Mouse (Mus musculus) forebrain, postnatal 0 days (tissue): ENCODE measurements around the gene Rrp8. TPM values are rescaled to one million over a fixed set of nuclear protein-coding genes. Genes with fewer than 3 reads are reported as not detected.
A peak's percentile ranks its signal among the peaks of the same experiment; 100 is the strongest.

ENCODE experiments used
- ATAC-seq: fragments of 200-750 bp; cut with Nextera tagmentation; 2 replicates; pipeline ENCODE4 v1.8.0; 2017; ENCODE audit warnings: mild to moderate bottlenecking, moderate library complexity
- DNase-seq: peaks from one replicate; pipeline ENCODE4 v3.0.0-alpha.2; 2015
- H3K27ac ChIP-seq: fragments of 300-500 bp; sonication (generic); 2 replicates; pipeline ENCODE4 v1.5.1; 2014; ENCODE audit warnings: low read depth, mild to moderate bottlenecking, antibody characterized with exemption, low read length, moderate library complexity, mixed read lengths
- H3K27me3 ChIP-seq: fragments of 300-500 bp; sonication (generic); 2 replicates; pipeline ENCODE4 v1.6.1; 2014; ENCODE audit warnings: mild to moderate bottlenecking, low read length, mixed read lengths; ENCODE audit not compliant: insufficient read depth
- H3K36me3 ChIP-seq: fragments of 300-500 bp; sonication (generic); 2 replicates; pipeline ENCODE4 v1.6.1; 2014; ENCODE audit warnings: mild to moderate bottlenecking, moderate library complexity; ENCODE audit not compliant: insufficient read depth
- H3K4me1 ChIP-seq: fragments of 300-500 bp; sonication (generic); 2 replicates; pipeline ENCODE4 v1.6.1; 2014; ENCODE audit warnings: antibody characterized with exemption; ENCODE audit not compliant: insufficient read depth
- H3K4me2 ChIP-seq: fragments of 300-500 bp; sonication (generic); 2 replicates; pipeline ENCODE4 v1.6.1; 2014; ENCODE audit warnings: low read depth, mild to moderate bottlenecking, moderate library complexity
- H3K4me3 ChIP-seq: fragments of 300-500 bp; sonication (generic); 2 replicates; pipeline ENCODE4 v1.5.1; 2014; ENCODE audit warnings: low read depth, low read length, mixed read lengths
- H3K9ac ChIP-seq: fragments of 300-500 bp; sonication (generic); 2 replicates; pipeline ENCODE4 v1.6.1; 2014; ENCODE audit warnings: mild to moderate bottlenecking
- H3K9me3 ChIP-seq: fragments of 300-500 bp; sonication (generic); 2 replicates; pipeline ENCODE4 v1.6.1; 2016; ENCODE audit warnings: low read length
- CTCF ChIP-seq: sonication (generic); IDR thresholded peaks from 2 replicates; pipeline ENCODE4 v1.5.1; 2016; ENCODE audit warnings: antibody characterized with exemption, control low read depth, low read depth
- WGBS: fragments of 180-500 bp; shearing (Covaris S2); extraction: QIAGEN DNeasy Blood & Tissue Kit; methylation state at CpG from one replicate; pipeline ENCODE4 v1.1.7; 2014; 5-methylcytosine and 5-hydroxymethylcytosine counted together
- polyA plus RNA-seq: library from polyadenylated mRNA; unstranded; fragments of >200 nt; fragmentation: Nextera tagmentation; extraction: Ambion mirVana; gene quantifications from 2 replicates; pipeline ENCODE4 v1.2.1, GENCODE M21; 2015
- total RNA-seq: library from RNA; depleted of rRNA; stranded (reverse); fragments of >200 nt; gene quantifications from 2 replicates; pipeline ENCODE4 v1.2.3, GENCODE M21; 2014; rRNA removed

Rrp8 gene
- total and polyA plus RNA-seq, 2 experiments from 2014 or later, result 19.1 to 26.6 TPM

- TF ChIP-seq CTCF, result no peak
- Histone ChIP-seq H3K27ac (no peak overlapping the region), H3K4me2 (no peak overlapping the region), H3K36me3 (no peaks in the 10 kb centered on the region), H3K9ac (no peak overlapping the region), H3K4me1 (no peaks in the 10 kb centered on the region), H3K9me3 (no peaks in the 10 kb centered on the region), H3K27me3 (no peaks in the 10 kb centered on the region), H3K4me3 (no peak overlapping the region)
- WGBS, result 87% methylated on average over 4 of the region's 4 CpGs
- DNase-seq (no peak), ATAC-seq (no peak)
These were observed 33.4 kb downstream of the Rrp8 start for GRCm38 (mm10) chr7:105703816-105704215.

DNA sequence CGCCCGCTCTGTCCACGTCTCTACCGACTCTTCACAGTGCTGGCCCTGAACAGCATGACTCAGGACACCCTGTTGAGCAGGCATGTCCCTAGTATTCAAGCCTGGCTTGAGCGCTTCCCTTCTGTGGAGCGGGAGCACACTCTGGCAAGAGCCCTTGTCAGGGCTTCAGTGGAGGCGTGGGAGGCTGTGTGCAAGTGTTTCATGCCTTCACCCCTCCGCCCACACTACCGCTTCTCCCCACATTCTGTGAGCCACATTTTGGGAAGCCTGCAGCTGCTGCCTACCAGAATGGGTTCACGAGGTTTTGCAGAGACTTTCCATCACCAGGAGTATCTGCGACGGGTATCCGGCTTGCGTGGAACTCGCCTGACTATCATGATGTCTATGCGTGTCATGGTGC is 34.0 kb downstream of the Rrp8 start:
- no peak overlapping the region for H3K4me3 ChIP-seq
- TF ChIP-seq CTCF, result no peak
- no peaks in the 10 kb centered on the region for H3K9me3 ChIP-seq
- H3K27me3 ChIP-seq, result no peaks in the 10 kb centered on the region
- 86% methylated on average over 16 of the region's 16 CpGs for WGBS
- H3K27ac ChIP-seq, result no peak overlapping the region
- no peaks in the 10 kb centered on the region for H3K36me3 ChIP-seq
- H3K4me2 ChIP-seq, result no peak overlapping the region
- H3K9ac ChIP-seq, result no peak overlapping the region
- DNase-seq (no peak), ATAC-seq (no peak)
- H3K4me1 ChIP-seq, result no peaks in the 10 kb centered on the region

- DNase-seq (no peak), ATAC-seq (no peak)
- Histone ChIP-seq H3K27me3 (no peaks in the 10 kb centered on the region), H3K9ac (no peak overlapping the region), H3K4me1 (no peaks in the 10 kb centered on the region), H3K27ac (no peak overlapping the region), H3K36me3 (no peaks in the 10 kb centered on the region), H3K4me3 (no peak overlapping the region), H3K9me3 (no peaks in the 10 kb centered on the region), H3K4me2 (no peak overlapping the region)
- WGBS, result 81% methylated on average over 1 of the region's 1 CpGs
- no peak for TF ChIP-seq CTCF
These were observed 46.3 kb downstream of the Rrp8 start for GRCm38 (mm10) chr7:105690875-105691274.

DNA sequence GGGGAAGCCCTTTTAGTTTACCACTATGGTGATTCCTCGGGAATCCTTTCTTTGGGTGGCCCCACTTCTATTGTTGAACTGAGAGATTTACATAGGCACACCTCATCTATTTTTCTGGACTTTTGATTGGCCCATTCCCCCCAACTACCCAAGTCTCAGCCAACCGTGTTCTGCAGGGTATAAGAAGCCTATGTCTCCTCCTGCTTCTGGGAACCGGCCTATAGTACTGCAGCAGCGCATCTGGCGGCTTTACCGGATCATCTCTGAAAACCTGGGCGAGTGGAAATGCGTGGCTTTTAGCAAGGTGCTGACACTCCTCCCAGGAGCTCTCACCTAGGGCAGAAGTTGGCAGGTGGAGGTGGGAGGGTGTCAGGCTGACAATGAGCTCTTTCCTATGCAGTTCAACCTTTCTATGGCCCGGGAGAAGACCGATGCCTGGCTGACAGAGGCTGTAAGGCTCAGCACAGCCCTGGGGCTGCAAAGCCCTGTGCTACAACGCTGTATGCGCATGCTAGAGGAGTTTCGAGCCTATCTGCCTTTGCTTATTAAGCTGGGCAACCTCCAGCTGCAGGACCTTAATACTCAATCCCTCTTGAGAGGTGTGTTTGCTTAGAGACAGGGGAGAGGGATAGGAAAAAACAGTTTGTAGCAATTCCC is 51.5 kb downstream of the Rrp8 start:
- ATAC-seq, result peak; percentile 62
- H3K36me3 ChIP-seq, result no peaks in the 10 kb centered on the region
- no peaks in the 10 kb centered on the region for H3K4me1 ChIP-seq
- WGBS, result 11% methylated on average over 13 of the region's 13 CpGs
- no peak for TF ChIP-seq CTCF
- H3K27me3 ChIP-seq, result no peaks in the 10 kb centered on the region
- peak; percentile 3 for DNase-seq
- H3K4me2 ChIP-seq, result no peak overlapping the region
- no peak overlapping the region for H3K9ac ChIP-seq
- no peak overlapping the region for H3K4me3 ChIP-seq
- no peaks in the 10 kb centered on the region for H3K9me3 ChIP-seq
- H3K27ac ChIP-seq, result no peak overlapping the region

Other genes with a start within 250 kb of the Rrp8 start
- 100 and 124 TPM in 2 replicates for gene Smpd1, start 183.0 kb downstream of the Rrp8 start, total RNA-seq
- gene Smpd1, start 183.0 kb downstream of the Rrp8 start, polyA plus RNA-seq, result 88.8 and 100 TPM in 2 replicates
- 451 and 455 TPM in 2 replicates for gene Apbb1, start 155.7 kb downstream of the Rrp8 start, total RNA-seq
- 329 and 350 TPM in 2 replicates for gene Apbb1, start 155.7 kb downstream of the Rrp8 start, polyA plus RNA-seq
- gene Hpx, start 137.2 kb downstream of the Rrp8 start, total RNA-seq, result not detected in 2 replicates
- 0.17 and 0.21 TPM in 2 replicates for gene Hpx, start 137.2 kb downstream of the Rrp8 start, polyA plus RNA-seq
- 142 and 160 TPM in 2 replicates for gene Trim3, start 103.8 kb downstream of the Rrp8 start, total RNA-seq
- 70.5 and 93.0 TPM in 2 replicates for gene Trim3, start 103.8 kb downstream of the Rrp8 start, polyA plus RNA-seq
- 49.8 and 65.6 TPM in 2 replicates for gene Timm10b, start 97.3 kb downstream of the Rrp8 start, total RNA-seq
- gene Timm10b, start 97.3 kb downstream of the Rrp8 start, polyA plus RNA-seq, result 160 and 167 TPM in 2 replicates
- 89.7 and 93.8 TPM in 2 replicates for gene Arfip2, start 97.0 kb downstream of the Rrp8 start, total RNA-seq
- gene Arfip2, start 97.0 kb downstream of the Rrp8 start, polyA plus RNA-seq, result 88.6 and 93.4 TPM in 2 replicates
- gene Gm45799, start 96.8 kb downstream of the Rrp8 start, total RNA-seq, result 45.3 and 52.9 TPM in 2 replicates
- 34.2 and 41.2 TPM in 2 replicates for gene Gm45799, start 96.8 kb downstream of the Rrp8 start, polyA plus RNA-seq
- 1.8 and 4.6 TPM in 2 replicates for gene Dnhd1, start 86.6 kb downstream of the Rrp8 start, total RNA-seq
- gene Dnhd1, start 86.6 kb downstream of the Rrp8 start, polyA plus RNA-seq, result 0.08 and 0.48 TPM in 2 replicates
- 146 and 157 TPM in 2 replicates for gene Ilk, start 793 bp downstream of the Rrp8 start, total RNA-seq
- gene Ilk, start 793 bp downstream of the Rrp8 start, polyA plus RNA-seq, result 159 and 161 TPM in 2 replicates
- 84.6 and 86.5 TPM in 2 replicates for gene Taf10, start 7.0 kb upstream of the Rrp8 start, total RNA-seq
- 99.9 and 108 TPM in 2 replicates for gene Taf10, start 7.0 kb upstream of the Rrp8 start, polyA plus RNA-seq
- gene Tpp1, start 14.8 kb upstream of the Rrp8 start, total RNA-seq, result 16.8 and 51.2 TPM in 2 replicates
- gene Tpp1, start 14.8 kb upstream of the Rrp8 start, polyA plus RNA-seq, result 38.7 and 40.0 TPM in 2 replicates
- gene Dchs1, start 50.3 kb upstream of the Rrp8 start, total RNA-seq, result 62.7 and 98.7 TPM in 2 replicates
- 5.7 and 8.0 TPM in 2 replicates for gene Dchs1, start 50.3 kb upstream of the Rrp8 start, polyA plus RNA-seq
- gene Mrpl17, start 73.7 kb upstream of the Rrp8 start, total RNA-seq, result 15.0 and 37.1 TPM in 2 replicates
- gene Mrpl17, start 73.7 kb upstream of the Rrp8 start, polyA plus RNA-seq, result 192 and 197 TPM in 2 replicates
- 0.48 and 0.92 TPM in 2 replicates for gene Gm4070, start 216.6 kb upstream of the Rrp8 start, total RNA-seq
- gene Gm4070, start 216.6 kb upstream of the Rrp8 start, polyA plus RNA-seq, result 0.28 TPM in 1 of 2 replicates, not detected in the other